Mouse (Mus musculus) cerebellum, adult 2 months (tissue): Measurements from ENCODE around the gene Fam53a. TPM values are rescaled to one million over a fixed set of nuclear protein-coding genes. Genes with fewer than 3 reads are reported as not detected.
A peak's percentile ranks its signal among the peaks of the same experiment; 100 is the strongest.

Experiments
- DNase-seq, 2 experiments: peaks; one replicate each; pipeline ENCODE4 v3.0.0; 2021
- H3K27ac ChIP-seq: fragments of 200-500 bp; 2 replicates; pipeline ENCODE4 v1.5.1; 2012; ENCODE audit warnings: low read length, control low read depth, inconsistent platforms; ENCODE audit not compliant: insufficient read depth
- H3K27me3 ChIP-seq: fragments of 200-500 bp; 2 replicates; pipeline ENCODE4 v1.6.1; 2012; ENCODE audit warnings: inconsistent platforms, mild to moderate bottlenecking, low read length, moderate library complexity; ENCODE audit not compliant: control insufficient read depth, insufficient read depth
- H3K4me1 ChIP-seq: fragments of 200-500 bp; 2 replicates; pipeline ENCODE4 v1.6.1; 2011; ENCODE audit warnings: low read length; ENCODE audit not compliant: control insufficient read depth, insufficient read depth
- H3K4me3 ChIP-seq: fragments of 200-500 bp; replicated peaks from 2 replicates; pipeline ENCODE3; 2011; ENCODE audit warnings: mild to moderate bottlenecking, low read depth, low read length, control low read depth; ENCODE audit not compliant: insufficient read depth
- CTCF ChIP-seq: fragments of 200-500 bp; IDR thresholded peaks from 2 replicates; pipeline ENCODE4 v1.5.1; 2011; ENCODE audit warnings: low read depth, mild to moderate bottlenecking, control low read depth, low read length, moderate library complexity, borderline replicate concordance; ENCODE audit not compliant: insufficient read depth
- POLR2A ChIP-seq: fragments of 200-500 bp; IDR thresholded peaks from 2 replicates; pipeline ENCODE4 v1.6.1; 2011; ENCODE audit warnings: low read length, control low read depth, borderline replicate concordance; ENCODE audit not compliant: insufficient read depth
- WGBS: fragments of 180-500 bp; shearing (Covaris S2); methylation state at CpG from one replicate; pipeline ENCODE4 v1.1.7; 2018; 5-methylcytosine and 5-hydroxymethylcytosine counted together
- polyA plus RNA-seq: library from polyadenylated mRNA; depleted of rRNA; stranded (reverse); fragments of >200 nt; gene quantifications from 2 replicates; pipeline ENCODE4 v1.2.3, GENCODE M21; 2012

Fam53a gene
- polyA plus RNA-seq, 1 experiment, result 18.0 TPM

DNA sequence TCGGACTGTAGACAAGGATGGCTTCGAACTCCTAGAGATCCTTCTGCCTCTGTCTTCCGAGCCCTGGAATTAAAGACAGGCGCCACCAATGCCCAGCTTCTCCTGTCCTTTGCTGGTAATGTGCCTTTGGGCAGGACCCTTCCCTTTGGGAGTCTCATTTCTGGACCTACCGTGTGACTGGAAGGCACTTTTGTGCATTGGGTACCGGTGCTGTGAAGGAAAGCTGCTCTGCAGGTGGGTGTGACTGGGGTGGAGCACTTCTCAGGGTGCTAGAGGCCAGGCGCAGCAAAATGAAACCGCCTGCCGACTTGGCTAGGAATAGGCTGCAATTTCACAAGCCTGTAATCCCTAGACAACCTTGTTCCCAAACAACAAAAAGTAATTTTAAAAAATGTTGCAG lies 626 bp upstream of the Fam53a start:
- Histone ChIP-seq H3K4me3 (peak overlapping the region; percentile 75), H3K27me3 (no peaks in the 10 kb centered on the region), H3K4me1 (peaks cover 6% of the 10 kb centered on the region; the same call in 1 of the 2 replicates), H3K27ac (peak overlapping the region; percentile 11; the same call in 1 of the 2 replicates)
- TF ChIP-seq CTCF, result no peak
- TF ChIP-seq POLR2A, result no peak
- DNase-seq, result no peak
- WGBS, result 4% methylated on average over 9 of the region's 9 CpGs

DNA sequence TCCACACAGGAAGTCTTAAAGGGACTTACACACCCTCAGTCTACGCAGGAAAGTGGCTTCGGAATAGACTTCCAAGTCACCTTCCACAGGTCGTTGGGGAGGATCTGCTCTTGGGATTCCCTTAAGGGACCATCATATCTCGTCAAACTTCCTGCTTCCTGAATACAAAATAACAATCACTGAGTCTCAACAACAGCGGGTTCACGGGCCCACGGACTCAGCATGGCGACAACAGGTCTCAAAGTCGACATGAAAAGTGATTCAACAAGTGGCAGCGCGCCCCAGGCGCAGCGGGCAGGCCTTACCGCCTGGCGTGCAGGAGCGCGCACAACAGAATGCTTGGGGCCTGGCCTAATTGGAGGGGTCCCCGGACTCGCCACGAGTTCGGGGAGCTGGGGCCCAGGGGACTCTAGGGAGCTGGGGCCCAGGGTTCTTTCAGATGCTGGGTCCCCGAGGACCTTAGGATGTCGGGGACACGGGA lies 575 bp downstream of the Fam53a start:
- Histone ChIP-seq H3K4me3 (peak overlapping the region; percentile 66), H3K27ac (peak overlapping the region; percentile 52), H3K4me1 (peaks cover 6% of the 10 kb centered on the region; the same call in 1 of the 2 replicates), H3K27me3 (no peaks in the 10 kb centered on the region)
- under 1% methylated on average over 24 of the region's 24 CpGs for WGBS
- no peak for TF ChIP-seq CTCF
- no peak for TF ChIP-seq POLR2A
- DNase-seq, result no peak

DNA sequence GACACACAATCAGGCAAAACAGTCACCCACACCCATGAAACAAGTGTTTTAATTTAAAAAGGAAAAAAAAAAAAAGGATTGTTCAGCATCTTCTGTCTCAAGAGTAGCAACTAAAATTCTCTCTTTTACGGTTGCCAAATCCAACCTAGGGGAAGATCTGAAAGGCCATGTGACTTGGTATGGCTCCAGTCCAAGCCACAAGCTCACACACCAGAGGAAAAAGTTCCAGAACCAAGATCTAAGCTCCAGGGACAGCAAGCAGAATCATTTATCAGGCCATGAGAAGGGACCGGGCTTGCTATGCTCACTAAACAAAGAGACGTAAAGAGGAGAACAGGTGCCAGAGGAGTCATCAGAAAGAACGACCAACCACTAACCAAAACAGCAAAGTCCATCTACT lies 1.5 kb downstream of the Fam53a start:
- WGBS, result 19% methylated on average over 4 of the region's 4 CpGs
- no peak for DNase-seq
- Histone ChIP-seq H3K4me1 (peaks cover 6% of the 10 kb centered on the region; the same call in 1 of the 2 replicates), H3K27me3 (no peaks in the 10 kb centered on the region), H3K27ac (no peak overlapping the region), H3K4me3 (no peak overlapping the region)
- no peak for TF ChIP-seq CTCF
- TF ChIP-seq POLR2A, result no peak

DNA sequence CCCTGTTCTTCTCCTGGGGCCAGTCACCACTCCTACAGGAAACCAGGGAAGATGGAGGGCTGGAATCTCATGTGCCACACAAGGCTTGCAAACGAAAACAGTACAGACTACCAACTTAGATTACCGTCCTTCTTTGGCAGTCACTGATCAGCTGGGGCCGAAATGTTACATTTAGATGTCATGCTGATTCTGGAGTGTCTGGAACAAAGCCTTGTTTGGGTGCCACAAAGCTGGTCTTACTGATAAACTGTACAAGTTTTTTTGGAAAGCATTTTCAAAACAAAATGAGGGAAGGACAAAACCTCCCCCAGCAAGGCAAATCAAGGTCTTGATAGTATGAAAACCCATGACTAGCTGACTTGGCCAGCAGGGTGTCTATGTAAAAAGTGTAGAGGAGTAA lies 5.7 kb downstream of the Fam53a start:
- Histone ChIP-seq H3K27ac (no peak overlapping the region), H3K4me1 (peaks cover 15% of the 10 kb centered on the region; the same call in 1 of the 2 replicates), H3K4me3 (no peak overlapping the region), H3K27me3 (no peaks in the 10 kb centered on the region)
- TF ChIP-seq POLR2A (no peak), CTCF (no peak)
- DNase-seq, result no peak
- 52% methylated on average over 3 of the region's 3 CpGs for WGBS

DNA sequence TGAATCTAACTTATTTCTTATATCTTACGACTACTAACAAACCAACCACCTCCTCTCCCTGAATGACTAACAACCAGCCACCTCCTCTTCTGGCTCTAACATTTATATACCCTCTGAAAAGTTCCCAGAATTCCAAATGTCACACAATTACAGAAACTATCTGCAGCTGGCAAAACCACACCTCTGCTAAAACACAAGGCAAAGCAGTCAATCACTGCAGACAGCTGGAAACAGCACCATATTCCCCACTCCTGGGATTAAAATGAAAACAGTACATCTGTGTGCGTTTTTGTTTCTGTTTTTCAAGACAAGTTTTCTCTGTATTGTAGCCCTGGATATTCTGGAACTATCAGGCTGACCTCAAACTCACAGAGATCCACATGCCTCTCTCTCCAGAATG lies 6.8 kb downstream of the Fam53a start:
- H3K27me3 ChIP-seq, result no peaks in the 10 kb centered on the region
- no peak overlapping the region for H3K4me3 ChIP-seq
- 96% methylated on average over 2 of the region's 2 CpGs for WGBS
- H3K4me1 ChIP-seq, result peaks cover 12% of the 10 kb centered on the region; the same call in 1 of the 2 replicates
- TF ChIP-seq POLR2A, result no peak
- no peak for TF ChIP-seq CTCF
- H3K27ac ChIP-seq, result no peak overlapping the region
- DNase-seq, result no peak

DNA sequence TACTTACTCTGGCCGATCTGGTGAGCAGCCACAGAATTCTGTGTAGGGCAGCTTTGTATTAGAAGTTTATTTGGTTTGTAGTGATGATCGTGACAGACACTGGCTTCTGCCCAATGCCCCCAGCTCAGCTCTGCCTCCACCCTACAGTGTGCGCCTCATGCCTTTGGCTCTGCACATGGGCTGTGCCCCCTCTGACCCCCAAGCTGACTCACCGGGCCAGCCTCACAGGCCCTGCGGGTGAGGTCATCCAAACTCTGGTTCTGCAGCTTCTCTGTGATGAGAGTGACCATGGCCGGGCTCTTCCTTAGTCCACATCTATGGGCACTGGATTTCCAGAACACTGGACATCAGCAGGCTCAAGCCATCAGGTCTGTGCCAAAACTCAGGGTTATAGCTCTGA lies 15.0 kb downstream of the Fam53a start:
- peaks cover 20% of the 10 kb centered on the region for H3K4me1 ChIP-seq
- no peak for DNase-seq
- no peak overlapping the region for H3K27ac ChIP-seq
- no peak for TF ChIP-seq POLR2A
- TF ChIP-seq CTCF, result no peak
- H3K4me3 ChIP-seq, result no peak overlapping the region
- no peaks in the 10 kb centered on the region for H3K27me3 ChIP-seq
- 81% methylated on average over 6 of the region's 6 CpGs for WGBS

DNA sequence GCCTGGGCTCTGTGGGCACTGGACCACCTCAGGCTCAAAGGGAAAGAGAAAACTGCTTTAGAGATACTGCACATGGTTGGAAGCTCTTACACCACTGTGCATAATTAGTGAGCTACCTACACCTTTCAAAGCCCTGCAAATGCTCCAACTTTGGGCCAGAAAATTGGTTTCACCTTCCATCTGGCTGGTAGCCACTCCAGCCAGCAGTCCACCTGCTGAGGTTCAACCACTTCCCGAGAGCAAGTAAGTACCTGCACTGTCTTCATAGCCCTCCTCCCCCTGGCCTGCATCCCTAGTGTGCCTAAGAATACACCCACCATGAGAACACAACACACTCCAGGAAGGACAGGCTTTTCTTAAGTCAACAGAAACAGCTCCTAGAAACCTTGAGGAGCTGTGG lies 17.6 kb downstream of the Fam53a start:
- TF ChIP-seq CTCF, result no peak
- TF ChIP-seq POLR2A, result no peak
- peak; percentile 41 to 52 for DNase-seq
- Histone ChIP-seq H3K27me3 (no peaks in the 10 kb centered on the region), H3K27ac (no peak overlapping the region; the same call in 1 of the 2 replicates), H3K4me1 (peaks cover 19% of the 10 kb centered on the region), H3K4me3 (no peak overlapping the region)
- WGBS, result 13% methylated on average over 1 of the region's 1 CpGs

DNA sequence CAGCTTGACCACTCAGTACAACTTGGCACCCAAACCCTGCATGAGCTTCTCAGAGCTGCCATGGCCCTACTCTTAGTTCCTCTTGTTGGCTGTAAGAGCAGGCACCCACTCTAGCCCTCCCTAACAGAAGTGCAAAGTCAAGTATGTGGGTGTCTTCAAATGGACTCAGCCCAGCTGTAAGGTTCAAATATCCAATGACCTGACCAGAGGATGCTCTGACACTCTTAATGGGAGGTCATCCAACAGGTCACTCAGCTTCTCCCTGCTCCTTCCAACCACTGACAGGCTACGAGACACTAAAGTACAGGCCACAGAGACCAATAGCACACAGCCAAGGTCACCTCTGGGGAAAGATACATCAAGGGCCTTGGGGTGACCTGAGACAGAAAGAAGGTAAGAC lies 20.2 kb downstream of the Fam53a start:
- no peak for DNase-seq
- no peaks in the 10 kb centered on the region for H3K27me3 ChIP-seq
- no peak overlapping the region for H3K27ac ChIP-seq
- H3K4me1 ChIP-seq, result peaks cover 37% of the 10 kb centered on the region
- TF ChIP-seq CTCF (no peak), POLR2A (no peak)
- no peak overlapping the region for H3K4me3 ChIP-seq
- 98% methylated on average over 1 of the region's 1 CpGs for WGBS
